Mouse (Mus musculus) bone marrow macrophage, adult 2 months (primary cell): ENCODE data around the gene Rbl1.

Experiments used
- CTCF ChIP-seq: IDR thresholded peaks from 2 replicates; pipeline ENCODE4 v1.5.1; 2012; ENCODE audit warnings: low read depth, mild to moderate bottlenecking, low read length, moderate library complexity
- POLR2A ChIP-seq: IDR thresholded peaks from 2 replicates; pipeline ENCODE4 v1.6.1; 2012; ENCODE audit warnings: mild to moderate bottlenecking, low read depth, low read length, borderline replicate concordance

GRCm38 (mm10) chr2:157203026-157203425, 1.3 kb downstream of the Rbl1 start:
- TF ChIP-seq POLR2A (no peak), CTCF (no peak)
